Mouse (Mus musculus) cerebellum, adult 2 months (tissue): Measurements from ENCODE around the gene Gpr156. TPM values are rescaled to one million over a fixed set of nuclear protein-coding genes. Genes with fewer than 3 reads are reported as not detected.

Experiments used
- DNase-seq, 2 experiments: peaks; one replicate each; pipeline ENCODE4 v3.0.0; 2021
- H3K27ac ChIP-seq: fragments of 200-500 bp; 2 replicates; pipeline ENCODE4 v1.5.1; 2012; ENCODE audit warnings: low read length, control low read depth, inconsistent platforms; ENCODE audit not compliant: insufficient read depth
- H3K27me3 ChIP-seq: fragments of 200-500 bp; 2 replicates; pipeline ENCODE4 v1.6.1; 2012; ENCODE audit warnings: inconsistent platforms, mild to moderate bottlenecking, low read length, moderate library complexity; ENCODE audit not compliant: control insufficient read depth, insufficient read depth
- H3K4me1 ChIP-seq: fragments of 200-500 bp; 2 replicates; pipeline ENCODE4 v1.6.1; 2011; ENCODE audit warnings: low read length; ENCODE audit not compliant: control insufficient read depth, insufficient read depth
- H3K4me3 ChIP-seq: fragments of 200-500 bp; replicated peaks from 2 replicates; pipeline ENCODE3; 2011; ENCODE audit warnings: mild to moderate bottlenecking, low read depth, low read length, control low read depth; ENCODE audit not compliant: insufficient read depth
- CTCF ChIP-seq: fragments of 200-500 bp; IDR thresholded peaks from 2 replicates; pipeline ENCODE4 v1.5.1; 2011; ENCODE audit warnings: low read depth, mild to moderate bottlenecking, control low read depth, low read length, moderate library complexity, borderline replicate concordance; ENCODE audit not compliant: insufficient read depth
- POLR2A ChIP-seq: fragments of 200-500 bp; IDR thresholded peaks from 2 replicates; pipeline ENCODE4 v1.6.1; 2011; ENCODE audit warnings: low read length, control low read depth, borderline replicate concordance; ENCODE audit not compliant: insufficient read depth
- WGBS: fragments of 180-500 bp; shearing (Covaris S2); methylation state at CpG from one replicate; pipeline ENCODE4 v1.1.7; 2018; 5-methylcytosine and 5-hydroxymethylcytosine counted together
- polyA plus RNA-seq: library from polyadenylated mRNA; depleted of rRNA; stranded (reverse); fragments of >200 nt; gene quantifications from 2 replicates; pipeline ENCODE4 v1.2.3, GENCODE M21; 2012

Gpr156 gene
- polyA plus RNA-seq, 1 experiment, result 0.54 TPM

DNA sequence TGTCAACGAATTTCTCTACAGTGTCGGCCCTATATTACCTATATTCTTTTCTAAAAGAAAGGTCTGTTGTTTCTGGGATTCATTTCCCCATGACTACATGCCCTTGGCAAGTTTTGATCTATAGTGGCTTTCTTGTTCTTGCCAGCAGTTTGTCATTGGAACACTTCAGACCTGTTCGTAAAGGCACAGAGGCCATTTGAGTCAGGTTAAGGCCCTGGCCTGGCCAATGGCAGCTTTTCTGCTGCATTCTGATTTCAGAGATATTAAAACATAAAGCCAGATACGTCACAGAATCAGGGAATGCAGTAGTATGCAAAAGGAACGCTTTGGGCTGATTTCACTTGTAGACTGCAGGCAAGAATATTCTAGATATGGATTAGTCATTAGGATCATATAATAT, 17.5 kb upstream of the Gpr156 start:
- no peak for TF ChIP-seq POLR2A
- Histone ChIP-seq H3K27me3 (no peaks in the 10 kb centered on the region; the same call in 1 of the 2 replicates), H3K4me1 (no peaks in the 10 kb centered on the region), H3K27ac (no peak overlapping the region), H3K4me3 (no peak overlapping the region)
- no peak for DNase-seq
- WGBS, result 94% methylated on average over 5 of the region's 5 CpGs

- DNase-seq, result no peak
- Histone ChIP-seq H3K27me3 (no peaks in the 10 kb centered on the region; the same call in 1 of the 2 replicates), H3K4me3 (no peak overlapping the region), H3K27ac (no peak overlapping the region), H3K4me1 (no peaks in the 10 kb centered on the region)
- WGBS, result 19% methylated on average over 2 of the region's 2 CpGs
- TF ChIP-seq CTCF (no peak), POLR2A (no peak)
These were observed 16.9 kb upstream of the Gpr156 start for GRCm38 (mm10) chr16:37899357-37899756.

GRCm38 (mm10) chr16:37901318-37901717, 15.0 kb upstream of the Gpr156 start:
- TF ChIP-seq POLR2A (no peak), CTCF (no peak)
- Histone ChIP-seq H3K4me1 (no peaks in the 10 kb centered on the region), H3K27me3 (no peaks in the 10 kb centered on the region; the same call in 1 of the 2 replicates), H3K4me3 (no peak overlapping the region), H3K27ac (no peak overlapping the region)
- no peak for DNase-seq
- 52% methylated on average over 11 of the region's 11 CpGs for WGBS

GRCm38 (mm10) chr16:37906456-37906855, 9.8 kb upstream of the Gpr156 start:
- WGBS, result 58% methylated on average over 3 of the region's 3 CpGs
- peak in 1 of 2 experiments; percentile 8 for DNase-seq
- TF ChIP-seq CTCF, result no peak
- no peak for TF ChIP-seq POLR2A
- H3K4me3 ChIP-seq, result no peak overlapping the region
- no peak overlapping the region for H3K27ac ChIP-seq
- H3K4me1 ChIP-seq, result no peaks in the 10 kb centered on the region
- no peaks in the 10 kb centered on the region; the same call in 1 of the 2 replicates for H3K27me3 ChIP-seq

DNA sequence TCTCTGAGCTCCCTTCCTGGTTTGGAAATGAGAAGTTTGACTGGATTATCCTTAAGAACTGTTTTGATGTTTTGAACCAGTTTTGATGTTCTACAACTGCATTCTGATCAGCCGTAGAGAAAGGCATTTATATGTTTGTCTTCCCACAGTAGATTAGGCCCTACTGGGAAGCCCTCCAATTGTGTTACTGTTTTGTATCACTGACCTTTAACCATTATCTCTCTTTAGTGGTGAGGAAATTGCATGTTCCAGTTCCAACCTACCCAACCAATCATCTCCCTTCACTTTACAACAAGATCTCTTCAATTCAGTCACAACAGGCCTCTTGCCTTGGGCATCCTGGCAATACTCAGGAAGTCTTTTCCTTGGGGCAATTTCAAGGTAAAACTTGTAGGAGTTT, 5.2 kb upstream of the Gpr156 start:
- no peaks in the 10 kb centered on the region for H3K4me1 ChIP-seq
- no peaks in the 10 kb centered on the region; the same call in 1 of the 2 replicates for H3K27me3 ChIP-seq
- no peak for TF ChIP-seq CTCF
- no peak for TF ChIP-seq POLR2A
- no peak for DNase-seq
- 89% methylated on average over 1 of the region's 1 CpGs for WGBS
- H3K4me3 ChIP-seq, result no peak overlapping the region
- H3K27ac ChIP-seq, result no peak overlapping the region

- Histone ChIP-seq H3K27ac (no peak overlapping the region), H3K4me1 (no peaks in the 10 kb centered on the region), H3K4me3 (no peak overlapping the region), H3K27me3 (no peaks in the 10 kb centered on the region; the same call in 1 of the 2 replicates)
- no peak for DNase-seq
- 40% methylated on average over 7 of the region's 7 CpGs for WGBS
- TF ChIP-seq CTCF (no peak), POLR2A (no peak)
These were observed 514 bp downstream of the Gpr156 start for GRCm38 (mm10) chr16:37916818-37917201.

- no peak for DNase-seq
- H3K4me1 ChIP-seq, result no peaks in the 10 kb centered on the region
- no peaks in the 10 kb centered on the region; the same call in 1 of the 2 replicates for H3K27me3 ChIP-seq
- H3K4me3 ChIP-seq, result no peak overlapping the region
- TF ChIP-seq POLR2A, result no peak
- no peak for TF ChIP-seq CTCF
- no peak overlapping the region for H3K27ac ChIP-seq
- 89% methylated on average over 6 of the region's 6 CpGs for WGBS
These were observed 2.7 kb downstream of the Gpr156 start for GRCm38 (mm10) chr16:37919000-37919399.

- DNase-seq, result no peak
- no peak overlapping the region for H3K27ac ChIP-seq
- 58% methylated on average over 8 of the region's 8 CpGs for WGBS
These were observed 4.6 kb downstream of the Gpr156 start for GRCm38 (mm10) chr16:37920842-37921409.

DNA sequence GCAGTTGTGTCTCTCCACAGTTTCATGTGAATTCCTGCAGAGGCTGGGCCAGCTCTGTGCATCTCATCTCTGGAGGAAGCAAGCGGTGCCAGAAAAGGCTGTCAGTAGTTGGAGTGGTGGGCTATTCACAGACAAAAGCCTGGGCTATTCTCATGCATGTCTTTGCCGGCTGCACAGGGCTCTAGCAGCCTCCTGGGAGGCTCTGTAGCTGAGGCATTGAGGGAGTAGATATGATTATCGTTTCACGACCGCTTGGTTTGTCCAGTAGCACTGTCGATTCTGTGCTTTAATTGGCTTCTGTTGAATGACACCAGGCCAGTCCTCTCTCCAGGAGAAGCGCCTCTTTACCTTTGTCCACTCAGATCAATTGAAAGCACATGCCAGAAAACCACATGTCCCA, 9.8 kb downstream of the Gpr156 start:
- no peak for DNase-seq
- Histone ChIP-seq H3K27me3 (no peaks in the 10 kb centered on the region), H3K4me1 (no peaks in the 10 kb centered on the region), H3K4me3 (no peak overlapping the region), H3K27ac (no peak overlapping the region)
- TF ChIP-seq POLR2A, result no peak
- TF ChIP-seq CTCF, result no peak
- 24% methylated on average over 7 of the region's 7 CpGs for WGBS

More at GRCm38 (mm10) chr16:37920842-37921409, 4.6 kb downstream of the Gpr156 start:
- TF ChIP-seq POLR2A (no peak), CTCF (no peak)
- no peaks in the 10 kb centered on the region for H3K4me1 ChIP-seq
- H3K4me3 ChIP-seq, result no peak overlapping the region
- no peaks in the 10 kb centered on the region; the same call in 1 of the 2 replicates for H3K27me3 ChIP-seq
